Mouse (Mus musculus) MEL (cell line): ENCODE results near the gene Ar. TPM values are rescaled to one million over a fixed set of nuclear protein-coding genes. Genes with fewer than 3 reads are reported as not detected.

Experiments
- DNase-seq: peaks from one replicate; pipeline ENCODE4 v3.0.0; 2011; ENCODE audit warnings: low read depth, low spot score
- H3K27ac ChIP-seq: 2 replicates; pipeline ENCODE4 v1.5.1; 2012; ENCODE audit warnings: low read depth, mild to moderate bottlenecking, control low read depth, low read length, moderate library complexity; ENCODE audit not compliant: control insufficient read depth
- H3K27me3 ChIP-seq, 2 experiments: fragments of 150-350 bp in 1 of 2; sonication (generic) in 1 of 2; 2 replicates each; pipeline ENCODE4 v1.6.1; 2012; ENCODE audit warnings: low read length in 2 of 2, mild to moderate bottlenecking in 2 of 2, improper control_type of control experiment in 1 of 2, moderate library complexity in 1 of 2; ENCODE audit not compliant: insufficient read depth in 2 of 2, control insufficient read depth in 1 of 2
- H3K36me3 ChIP-seq, 2 experiments: 2 replicates each; pipeline ENCODE4 v1.6.1; 2012 to 2014; ENCODE audit warnings: low read length in 2 of 2, improper control_type of control experiment in 1 of 2, inconsistent platforms in 1 of 2, mild to moderate bottlenecking in 1 of 2; ENCODE audit not compliant: insufficient read depth in 2 of 2, control insufficient read depth in 1 of 2
- H3K4me1 ChIP-seq, 2 experiments: fragments of 150-350 bp in 1 of 2; sonication (generic) in 1 of 2; 2 replicates each; pipeline ENCODE4 v1.6.1; 2012; ENCODE audit warnings: low read length in 2 of 2, improper control_type of control experiment in 1 of 2, mild to moderate bottlenecking in 1 of 2; ENCODE audit not compliant: insufficient read depth in 2 of 2, control insufficient read depth in 1 of 2
- H3K4me3 ChIP-seq, 2 experiments: fragments of 150-350 bp in 1 of 2; sonication (generic) in 1 of 2; 2 replicates each; pipeline ENCODE4 v1.5.1; 2012; ENCODE audit warnings: low read depth in 2 of 2, low read length in 2 of 2, mild to moderate bottlenecking in 2 of 2, moderate library complexity in 2 of 2, control low read depth in 1 of 2, improper control_type of control experiment in 1 of 2; ENCODE audit not compliant: control insufficient read depth in 1 of 2, insufficient read depth in 1 of 2
- H3K79me2 ChIP-seq: 2 replicates; pipeline ENCODE4 v1.6.1; 2012; ENCODE audit warnings: mild to moderate bottlenecking, low read length, moderate library complexity; ENCODE audit not compliant: control insufficient read depth, poor library complexity, insufficient read depth
- H3K9ac ChIP-seq: 2 replicates; pipeline ENCODE4 v1.6.1; 2012; ENCODE audit warnings: low read depth, mild to moderate bottlenecking, control low read depth, low read length, moderate library complexity; ENCODE audit not compliant: control insufficient read depth, poor library complexity, severe bottlenecking
- H3K9me3 ChIP-seq: fragments of 150-350 bp; sonication (generic); replicated peaks from 2 replicates; pipeline ENCODE4 v1.6.1; 2012; ENCODE audit warnings: mild to moderate bottlenecking, low read length, improper control_type of control experiment, moderate library complexity; ENCODE audit not compliant: insufficient read depth
- ELF1 ChIP-seq: IDR thresholded peaks from 2 replicates; pipeline ENCODE4 v1.6.1; 2014; ENCODE audit warnings: low read depth, mild to moderate bottlenecking, inconsistent platforms, low read length, improper control_type of control experiment, moderate library complexity
- EP300 ChIP-seq, 2 experiments: IDR thresholded peaks; 2 replicates each; pipeline ENCODE4 v1.6.1; 2011; ENCODE audit warnings: improper control_type of control experiment in 2 of 2, low read length in 2 of 2, low read depth in 1 of 2, mild to moderate bottlenecking in 1 of 2
- ETS1 ChIP-seq: IDR thresholded peaks from 2 replicates; pipeline ENCODE4 v1.6.1; 2012; ENCODE audit warnings: low read depth, mild to moderate bottlenecking, inconsistent platforms, low read length, improper control_type of control experiment, moderate library complexity
- HCFC1 ChIP-seq: IDR thresholded peaks from 2 replicates; pipeline ENCODE4 v1.6.1; 2012; ENCODE audit warnings: low read depth, mild to moderate bottlenecking, inconsistent platforms, low read length, improper control_type of control experiment, moderate library complexity
- MAZ ChIP-seq: IDR thresholded peaks from 2 replicates; pipeline ENCODE4 v1.6.1; 2012; ENCODE audit warnings: low read depth, mild to moderate bottlenecking, inconsistent platforms, low read length, improper control_type of control experiment
- MXI1 ChIP-seq: IDR thresholded peaks from 2 replicates; pipeline ENCODE4 v1.6.1; 2011; ENCODE audit warnings: mild to moderate bottlenecking, low read depth, low read length, improper control_type of control experiment
- MYB ChIP-seq: IDR thresholded peaks from 2 replicates; pipeline ENCODE4 v1.6.1; 2011; ENCODE audit warnings: mild to moderate bottlenecking, low read depth, low read length, improper control_type of control experiment
- MYC ChIP-seq: IDR thresholded peaks from 2 replicates; pipeline ENCODE4 v1.6.1; 2011; ENCODE audit warnings: low read depth, mild to moderate bottlenecking, low read length, improper control_type of control experiment, moderate library complexity
- NELFE ChIP-seq: IDR thresholded peaks from 2 replicates; pipeline ENCODE4 v1.6.1; 2011; ENCODE audit warnings: low read depth, low read length, improper control_type of control experiment
- POLR2A ChIP-seq, 2 experiments: IDR thresholded peaks; 2 replicates each; pipeline ENCODE4 v1.6.1; 2011 to 2012; ENCODE audit warnings: low read length in 2 of 2, mild to moderate bottlenecking in 2 of 2, control low read depth in 1 of 2, improper control_type of control experiment in 1 of 2, low read depth in 1 of 2, moderate library complexity in 1 of 2; ENCODE audit not compliant: control insufficient read depth in 1 of 2, insufficient read depth in 1 of 2, poor library complexity in 1 of 2
- POLR2AphosphoS5 ChIP-seq: IDR thresholded peaks from 2 replicates; pipeline ENCODE4 v1.6.1; 2012; ENCODE audit warnings: low read depth, borderline replicate concordance, mild to moderate bottlenecking, inconsistent platforms, low read length, moderate library complexity, mixed read lengths
- RCOR1 ChIP-seq: IDR thresholded peaks from 2 replicates; pipeline ENCODE4 v1.6.1; 2012; ENCODE audit warnings: low read depth, mild to moderate bottlenecking, inconsistent platforms, low read length, improper control_type of control experiment
- UBTF ChIP-seq: IDR thresholded peaks from 2 replicates; pipeline ENCODE4 v1.6.1; 2012; ENCODE audit warnings: low read depth, mild to moderate bottlenecking, inconsistent platforms, low read length, improper control_type of control experiment, moderate library complexity, borderline replicate concordance; ENCODE audit not compliant: insufficient read depth
- ZC3H11A ChIP-seq: IDR thresholded peaks from 2 replicates; pipeline ENCODE4 v1.6.1; 2012; ENCODE audit warnings: low read depth, mild to moderate bottlenecking, inconsistent platforms, low read length, improper control_type of control experiment
- ZMIZ1 ChIP-seq: IDR thresholded peaks from 2 replicates; pipeline ENCODE4 v1.6.1; 2012; ENCODE audit warnings: low read depth, mild to moderate bottlenecking, inconsistent platforms, low read length, improper control_type of control experiment, moderate library complexity
- ZNF384 ChIP-seq: IDR thresholded peaks from 2 replicates; pipeline ENCODE4 v1.6.1; 2012; ENCODE audit warnings: low read depth, mild to moderate bottlenecking, inconsistent platforms, low read length, improper control_type of control experiment
- polyA plus RNA-seq, 2 experiments: library from polyadenylated mRNA; stranded (reverse) in 1 of 2; unstranded in 1 of 2; fragments of >175 nt in 1 of 2; fragments of >200 nt in 1 of 2; gene quantifications; 2 replicates each; pipeline versions ENCODE4 v1.2.1 to v1.2.4; 2012; ENCODE audit warnings: low replicate concordance in 2 of 2, low read depth in 1 of 2; ENCODE audit not compliant: insufficient read length in 2 of 2, insufficient read depth in 1 of 2, missing spikeins in 1 of 2
- total RNA-seq: library from RNA; depleted of rRNA; stranded (reverse); fragments of 300-350 nt; gene quantifications from 2 replicates; pipeline ENCODE4 v1.2.3, GENCODE M21; 2012

Gene Ar
- total and polyA plus RNA-seq, 3 experiments: not detected

DNA sequence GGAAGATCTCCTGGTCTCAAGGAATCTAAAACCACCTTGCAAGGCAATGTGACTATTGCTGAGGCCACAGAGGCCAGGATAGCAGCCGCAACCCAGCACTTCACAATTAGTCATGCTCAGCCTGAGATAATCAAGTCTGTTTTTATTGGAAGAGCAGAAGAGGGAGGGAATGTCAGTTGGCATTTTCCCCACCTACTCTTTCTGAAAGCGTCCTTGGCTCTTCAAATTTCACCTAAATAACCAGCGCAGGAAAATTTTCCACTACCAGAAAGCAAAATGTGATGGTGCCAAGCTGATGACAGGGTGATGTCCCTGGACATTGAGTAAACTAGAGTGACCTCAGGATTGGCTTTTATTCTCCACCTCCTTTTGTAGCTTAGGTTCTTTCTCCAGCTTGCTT lies 57.2 kb downstream of the Ar start:
- TF ChIP-seq MYB (no peak), POLR2AphosphoS5 (no peak), RCOR1 (no peak), ZNF384 (no peak), ZMIZ1 (no peak), ELF1 (no peak), ZC3H11A (no peak), POLR2A (IDR thresholded peaks at IDR 0.05; ENCODE audit: control insufficient read depth in 1 of 2, insufficient read depth in 1 of 2, low read depth in 1 of 2, low read length in 2 of 2, poor library complexity in 1 of 2) (no peak), NELFE (no peak), MXI1 (no peak), EP300 (IDR thresholded peaks at IDR 0.05; ENCODE audit: low read depth in 1 of 2, low read length in 2 of 2) (no peak), UBTF (no peak), MAZ (no peak)
- no peak for DNase-seq
- Histone ChIP-seq H3K9me3 (no peaks in the 10 kb centered on the region), H3K79me2 (no peaks in the 10 kb centered on the region), H3K27me3 (no peaks in the 10 kb centered on the region), H3K9ac (no peak overlapping the region), H3K4me1 (no peaks in the 10 kb centered on the region), H3K27ac (no peak overlapping the region), H3K36me3 (no peaks in the 10 kb centered on the region), H3K4me3 (no peak overlapping the region)

DNA sequence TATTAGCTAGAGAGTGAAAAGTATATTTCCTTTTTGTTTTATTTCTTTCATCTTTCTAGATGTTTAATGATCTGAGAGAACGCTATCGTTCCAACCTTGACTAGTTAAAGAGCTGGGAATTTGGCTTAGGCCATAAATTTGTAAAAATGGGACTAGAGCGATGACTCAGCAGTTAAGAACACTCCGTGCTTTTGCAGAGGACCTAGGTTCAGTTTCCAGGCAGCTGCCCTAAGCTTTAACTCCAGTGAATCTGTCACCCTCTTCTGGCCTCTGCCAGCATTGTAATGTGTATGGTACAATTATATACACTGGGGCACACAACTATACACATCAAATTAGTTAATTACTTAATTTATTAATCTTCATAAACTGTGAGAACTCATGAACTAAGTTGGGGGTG lies 58.6 kb downstream of the Ar start:
- DNase-seq: no peak
- no peak for TF ChIP-seq ZC3H11A
- TF ChIP-seq, all 39 proteins: peak for 0
- Histone ChIP-seq H3K27me3 (no peaks in the 10 kb centered on the region), H3K9me3 (no peaks in the 10 kb centered on the region), H3K27ac (no peak overlapping the region), H3K79me2 (no peaks in the 10 kb centered on the region), H3K9ac (no peak overlapping the region), H3K4me3 (no peak overlapping the region), H3K36me3 (no peaks in the 10 kb centered on the region), H3K4me1 (no peaks in the 10 kb centered on the region)

DNA sequence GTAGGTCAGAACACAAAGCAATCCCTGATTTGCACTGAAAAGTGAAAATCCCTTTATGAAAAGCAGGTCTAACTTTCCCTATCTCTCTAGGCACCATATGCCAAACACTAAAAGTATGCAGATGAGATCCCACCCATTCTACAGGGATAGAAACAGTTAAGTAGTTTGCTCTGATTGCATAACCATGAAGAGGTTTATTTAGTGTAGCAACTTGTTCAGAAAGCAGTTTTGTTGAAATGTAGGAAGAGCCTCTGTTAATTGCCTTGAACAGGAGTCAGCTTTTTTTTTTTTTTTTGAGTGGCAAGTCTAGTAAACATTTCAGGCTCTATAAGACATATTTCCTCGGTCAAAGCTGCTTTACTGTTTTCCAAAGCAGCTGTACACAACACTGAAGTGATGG lies 67.5 kb downstream of the Ar start:
- Histone ChIP-seq H3K27me3 (no peaks in the 10 kb centered on the region), H3K4me3 (no peak overlapping the region)
- DNase-seq: no peak
- TF ChIP-seq MYC: no peak
- no peak for TF ChIP-seq POLR2A (IDR thresholded peaks at IDR 0.05; ENCODE audit: control insufficient read depth in 1 of 2, insufficient read depth in 1 of 2, low read depth in 1 of 2, low read length in 2 of 2, poor library complexity in 1 of 2)
- no peak for TF ChIP-seq HCFC1
- TF ChIP-seq ETS1: no peak
- TF ChIP-seq, all 39 proteins: peak for 0
- no peaks in the 10 kb centered on the region for H3K4me1 ChIP-seq
- H3K27ac ChIP-seq: no peak overlapping the region
- H3K79me2 ChIP-seq: no peaks in the 10 kb centered on the region
- no peak overlapping the region for H3K9ac ChIP-seq
- no peaks in the 10 kb centered on the region for H3K36me3 ChIP-seq
- no peaks in the 10 kb centered on the region for H3K9me3 ChIP-seq
